Mouse (Mus musculus) spleen, adult 2 months (tissue): ENCODE results near the gene Ap1b1.

ENCODE experiments used
- CTCF ChIP-seq: fragments of 200-500 bp; IDR thresholded peaks from 2 replicates; pipeline ENCODE4 v1.5.1; 2011; ENCODE audit warnings: mild to moderate bottlenecking, inconsistent platforms; ENCODE audit not compliant: insufficient read depth, insufficient read length, insufficient replicate concordance; ENCODE audit errors: extremely low read depth
- POLR2A ChIP-seq: fragments of 200-500 bp; IDR thresholded peaks from 2 replicates; pipeline ENCODE4 v1.6.1; 2011; ENCODE audit warnings: low read depth, low read length, inconsistent platforms

DNA sequence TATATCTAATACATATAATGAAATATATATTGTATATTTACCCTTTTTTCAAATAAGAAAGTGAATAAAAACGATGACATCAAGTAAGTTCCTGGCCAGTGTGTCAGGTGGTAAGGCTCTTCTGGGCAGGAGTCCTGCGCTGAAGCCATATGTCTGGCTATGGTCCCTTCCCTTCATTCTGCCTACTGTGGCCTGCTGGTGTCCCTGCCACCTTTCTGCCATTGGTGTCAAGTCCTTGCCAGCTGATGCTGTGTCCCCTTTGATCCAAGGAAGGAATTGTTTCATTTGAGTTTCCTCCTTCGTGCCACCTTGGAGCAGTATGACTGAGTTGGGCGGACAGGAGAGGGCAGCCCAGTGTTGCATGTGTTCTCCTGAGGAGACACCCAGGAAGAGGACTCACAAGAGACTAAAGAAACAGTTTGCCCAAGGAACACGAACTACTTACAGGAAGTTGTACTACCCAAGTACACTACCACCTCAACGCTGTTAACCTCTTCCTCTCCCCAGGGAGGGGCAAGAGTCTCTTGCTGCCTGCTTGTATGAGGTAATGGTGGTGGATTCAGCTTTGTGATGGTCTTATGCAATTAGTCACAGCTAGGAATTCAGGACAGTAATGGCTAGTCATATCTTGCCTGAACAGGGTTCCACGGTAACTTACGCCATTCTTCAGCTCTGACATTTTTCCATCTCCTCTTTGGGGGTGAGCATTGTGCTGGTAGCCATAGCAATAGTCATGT lies 56.2 kb downstream of the Ap1b1 start:
- TF ChIP-seq CTCF (no peak), POLR2A (no peak)
